Mouse (Mus musculus): ENCODE measurements around the gene Teddm2. TPM values are rescaled to one million over a fixed set of nuclear protein-coding genes. Genes with fewer than 3 reads are reported as not detected.

Teddm2 gene
- total RNA-seq (2014; rRNA removed; ENCODE audit: low replicate concordance) = not detected in 2 replicates
- polyA plus RNA-seq (2015; fragmentation: Nextera tagmentation; extraction: Ambion mirVana) = 0.33 and 0.41 TPM in 2 replicates

GRCm38 (mm10) chr1:153899731-153900380 lies at the start of gene Teddm2, which contains the start of gene Glul:
Gene Teddm2 (minus strand): TSS chr1:153900228.
Gene Glul (plus strand): TSS chr1:153899944.
- H3K27me3 ChIP-seq (ENCODE audit: control insufficient read depth, insufficient read depth, low read length) = no peaks in the 10 kb centered on the region
- H3K36me3 ChIP-seq (replicated peaks; ENCODE audit: control insufficient read depth, insufficient read depth, low read length) = peaks cover 24% of the 10 kb centered on the region
- H3K27ac ChIP-seq (ENCODE audit: low read depth) = peak within 1 kb of the TSS; percentile 94
- peak within 1 kb of the TSS; percentile 94 for H3K9ac ChIP-seq (replicated peaks; ENCODE audit: low read depth, low read length)
- H3K9me3 ChIP-seq (replicated peaks; ENCODE audit: control insufficient read depth, low read length) = no peaks in the 10 kb centered on the region
- peak; percentile 96 for ATAC-seq (ENCODE audit: insufficient read depth, low read depth)
- DNase-seq (ENCODE audit: low spot score) = peak; percentile 98
- TF ChIP-seq CTCF (IDR thresholded peaks at IDR 0.05; ENCODE audit: low read depth) (no peak), EP300 (IDR thresholded peaks at IDR 0.05; ENCODE audit: low read depth) (peak; percentile 47; the same call in 1 of the 2 replicates)
- peaks cover 6% of the 10 kb centered on the region for H3K4me1 ChIP-seq (ENCODE audit: control insufficient read depth, insufficient read depth)
- peak within 1 kb of the TSS; percentile 81 for H3K4me3 ChIP-seq (ENCODE audit: low read depth, low read length)
- H3K4me2 ChIP-seq (ENCODE audit: low read depth, low read length) = peak within 1 kb of the TSS; percentile 81
- WGBS = under 1% methylated on average over 51 of the region's 51 CpGs

DNA sequence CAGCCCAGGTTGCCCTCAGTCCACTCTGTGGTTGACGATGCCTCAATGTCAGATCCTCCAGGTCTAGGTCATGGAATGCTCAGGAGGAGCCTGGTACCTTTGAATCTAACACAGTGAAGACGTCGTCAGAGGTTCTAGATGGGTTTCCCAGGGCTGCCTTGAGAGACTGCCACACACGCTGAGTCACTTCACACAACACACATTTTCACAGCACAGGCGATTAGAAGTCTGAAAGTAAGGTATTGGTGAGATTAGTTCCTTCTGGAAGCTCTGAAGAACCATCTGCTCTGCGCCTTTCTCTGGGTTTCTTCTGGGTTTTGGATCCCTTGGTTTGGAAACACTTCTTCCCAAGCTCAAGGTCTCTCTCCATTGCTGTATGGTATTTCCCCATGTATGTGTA lies 47.8 kb upstream of the Teddm2 start:
- Histone ChIP-seq H3K4me1 (ENCODE audit: control insufficient read depth, insufficient read depth) (no peaks in the 10 kb centered on the region), H3K9ac (replicated peaks; ENCODE audit: low read depth, low read length) (no peak overlapping the region), H3K4me2 (ENCODE audit: low read depth, low read length) (no peak overlapping the region), H3K27me3 (ENCODE audit: control insufficient read depth, insufficient read depth, low read length) (no peaks in the 10 kb centered on the region), H3K36me3 (replicated peaks; ENCODE audit: control insufficient read depth, insufficient read depth, low read length) (no peaks in the 10 kb centered on the region), H3K4me3 (ENCODE audit: low read depth, low read length) (no peak overlapping the region), H3K27ac (ENCODE audit: low read depth) (no peak overlapping the region), H3K9me3 (replicated peaks; ENCODE audit: control insufficient read depth, low read length) (no peaks in the 10 kb centered on the region)
- no peak for TF ChIP-seq EP300 (IDR thresholded peaks at IDR 0.05; ENCODE audit: low read depth)
- no peak for TF ChIP-seq CTCF (IDR thresholded peaks at IDR 0.05; ENCODE audit: low read depth)
- ATAC-seq (ENCODE audit: insufficient read depth, low read depth) (no peak), DNase-seq (ENCODE audit: low spot score) (no peak)
- 90% methylated on average over 6 of the region's 6 CpGs for WGBS

DNA sequence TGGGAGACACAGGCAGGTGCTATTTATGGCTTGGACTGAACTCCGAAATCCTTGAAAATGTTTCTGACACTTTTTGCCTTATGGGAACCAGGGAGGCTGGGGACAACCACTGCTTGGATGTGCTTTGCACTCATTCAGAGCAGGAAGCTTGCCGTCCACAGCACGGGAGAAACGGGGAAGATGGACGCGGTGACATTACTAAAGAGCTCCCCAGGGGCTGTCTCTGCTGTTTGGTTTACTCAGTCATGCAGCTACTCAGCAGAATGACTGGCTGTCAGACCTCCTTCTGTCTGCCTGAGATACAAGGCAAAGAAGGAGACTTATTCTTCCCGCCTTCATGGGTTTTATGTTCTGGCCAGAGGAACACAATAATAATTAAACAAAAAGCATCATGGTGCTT lies 46.9 kb upstream of the Teddm2 start:
- Histone ChIP-seq H3K4me3 (ENCODE audit: low read depth, low read length) (no peak overlapping the region), H3K4me2 (ENCODE audit: low read depth, low read length) (no peak overlapping the region), H3K9me3 (replicated peaks; ENCODE audit: control insufficient read depth, low read length) (no peaks in the 10 kb centered on the region), H3K36me3 (replicated peaks; ENCODE audit: control insufficient read depth, insufficient read depth, low read length) (no peaks in the 10 kb centered on the region), H3K27ac (ENCODE audit: low read depth) (no peak overlapping the region), H3K9ac (replicated peaks; ENCODE audit: low read depth, low read length) (no peak overlapping the region), H3K27me3 (ENCODE audit: control insufficient read depth, insufficient read depth, low read length) (no peaks in the 10 kb centered on the region), H3K4me1 (ENCODE audit: control insufficient read depth, insufficient read depth) (no peaks in the 10 kb centered on the region)
- DNase-seq (ENCODE audit: low spot score) (no peak), ATAC-seq (ENCODE audit: insufficient read depth, low read depth) (no peak)
- TF ChIP-seq EP300 (IDR thresholded peaks at IDR 0.05; ENCODE audit: low read depth) = no peak
- TF ChIP-seq CTCF (IDR thresholded peaks at IDR 0.05; ENCODE audit: low read depth) = no peak
- WGBS = 58% methylated on average over 7 of the region's 7 CpGs

DNA sequence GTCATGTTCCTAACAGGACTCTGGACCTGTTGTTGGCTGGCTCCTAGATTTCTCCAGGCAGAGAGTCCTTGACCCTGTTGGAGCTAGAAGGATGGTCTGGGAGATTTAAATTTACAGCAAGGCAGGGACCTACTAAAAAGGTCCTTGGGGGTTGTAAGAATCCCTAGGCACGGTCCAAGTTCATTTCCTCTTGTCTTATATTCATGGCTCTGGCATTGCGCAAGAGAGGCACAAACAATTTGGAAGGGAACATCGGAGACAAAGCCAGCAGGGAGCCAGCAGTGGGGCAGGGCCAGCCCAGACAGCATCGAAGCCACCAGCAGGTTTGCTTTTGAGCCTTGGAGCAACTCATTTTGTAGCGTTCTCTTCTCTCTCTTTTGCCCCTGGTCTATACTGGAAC lies 45.2 kb upstream of the Teddm2 start:
- H3K4me2 ChIP-seq (ENCODE audit: low read depth, low read length) = no peak overlapping the region
- no peak overlapping the region for H3K27ac ChIP-seq (ENCODE audit: low read depth)
- no peaks in the 10 kb centered on the region for H3K9me3 ChIP-seq (replicated peaks; ENCODE audit: control insufficient read depth, low read length)
- ATAC-seq (ENCODE audit: insufficient read depth, low read depth) (no peak), DNase-seq (ENCODE audit: low spot score) (no peak)
- no peaks in the 10 kb centered on the region for H3K27me3 ChIP-seq (ENCODE audit: control insufficient read depth, insufficient read depth, low read length)
- no peak overlapping the region for H3K4me3 ChIP-seq (ENCODE audit: low read depth, low read length)
- H3K9ac ChIP-seq (replicated peaks; ENCODE audit: low read depth, low read length) = no peak overlapping the region
- WGBS = 79% methylated on average over 5 of the region's 5 CpGs
- H3K4me1 ChIP-seq (ENCODE audit: control insufficient read depth, insufficient read depth) = no peaks in the 10 kb centered on the region
- TF ChIP-seq EP300 (IDR thresholded peaks at IDR 0.05; ENCODE audit: low read depth) (no peak), CTCF (IDR thresholded peaks at IDR 0.05; ENCODE audit: low read depth) (no peak)
- H3K36me3 ChIP-seq (replicated peaks; ENCODE audit: control insufficient read depth, insufficient read depth, low read length) = no peaks in the 10 kb centered on the region

DNA sequence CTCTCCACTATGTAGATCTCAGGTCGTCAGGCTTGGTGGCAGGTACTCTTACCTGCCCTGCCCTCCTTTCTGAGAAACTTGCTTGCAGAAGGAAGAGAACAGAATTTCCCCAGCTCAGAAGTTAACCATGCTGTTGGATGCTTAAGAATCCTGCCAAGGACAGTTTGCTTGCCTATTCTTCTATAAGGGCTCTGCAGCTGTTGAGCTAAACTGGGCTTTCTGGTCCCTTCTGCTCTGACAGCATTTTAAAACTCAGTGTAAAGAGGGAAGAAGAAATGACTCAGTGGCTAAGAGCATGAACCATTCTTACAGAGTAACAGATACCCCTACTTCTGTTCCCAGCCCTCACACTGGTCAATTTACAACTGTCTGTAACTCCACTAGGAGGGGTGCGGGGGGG lies 41.0 kb upstream of the Teddm2 start:
- Histone ChIP-seq H3K4me3 (ENCODE audit: low read depth, low read length) (no peak overlapping the region), H3K4me2 (ENCODE audit: low read depth, low read length) (no peak overlapping the region), H3K9ac (replicated peaks; ENCODE audit: low read depth, low read length) (no peak overlapping the region), H3K4me1 (ENCODE audit: control insufficient read depth, insufficient read depth) (no peaks in the 10 kb centered on the region), H3K36me3 (replicated peaks; ENCODE audit: control insufficient read depth, insufficient read depth, low read length) (no peaks in the 10 kb centered on the region), H3K9me3 (replicated peaks; ENCODE audit: control insufficient read depth, low read length) (no peaks in the 10 kb centered on the region), H3K27me3 (ENCODE audit: control insufficient read depth, insufficient read depth, low read length) (no peaks in the 10 kb centered on the region), H3K27ac (ENCODE audit: low read depth) (no peak overlapping the region)
- WGBS = 70% methylated on average over 2 of the region's 2 CpGs
- DNase-seq (ENCODE audit: low spot score) = no peak
- TF ChIP-seq CTCF (IDR thresholded peaks at IDR 0.05; ENCODE audit: low read depth) (no peak), EP300 (IDR thresholded peaks at IDR 0.05; ENCODE audit: low read depth) (no peak)
- no peak for ATAC-seq (ENCODE audit: insufficient read depth, low read depth)

DNA sequence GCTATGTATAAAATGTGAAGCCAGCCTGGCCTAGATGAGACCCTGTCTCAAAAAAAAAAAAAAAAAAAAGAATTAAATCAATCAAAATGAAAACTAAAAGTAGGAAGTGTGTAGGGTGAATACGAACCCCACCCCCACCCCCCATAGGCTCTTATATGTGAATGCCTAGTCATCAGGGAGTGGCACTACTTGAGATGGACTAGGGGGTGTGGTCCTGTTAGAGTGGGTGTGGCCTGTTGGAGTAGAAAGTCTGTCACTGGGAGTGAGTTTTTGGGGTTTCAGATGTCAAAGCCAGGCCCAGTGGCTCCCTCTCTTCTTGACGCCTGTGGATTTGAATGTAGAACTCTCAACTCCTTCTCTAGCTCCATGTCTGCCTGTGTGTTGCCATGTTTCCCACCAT lies 37.0 kb upstream of the Teddm2 start:
- no peak for DNase-seq (ENCODE audit: low spot score)
- WGBS = 92% methylated on average over 2 of the region's 2 CpGs

More for the DNA sequence above, 37.0 kb upstream of the Teddm2 start:
- Histone ChIP-seq H3K9ac (replicated peaks; ENCODE audit: low read depth, low read length) (no peak overlapping the region), H3K36me3 (replicated peaks; ENCODE audit: control insufficient read depth, insufficient read depth, low read length) (no peaks in the 10 kb centered on the region), H3K27ac (ENCODE audit: low read depth) (no peak overlapping the region), H3K4me1 (ENCODE audit: control insufficient read depth, insufficient read depth) (no peaks in the 10 kb centered on the region), H3K4me3 (ENCODE audit: low read depth, low read length) (no peak overlapping the region), H3K4me2 (ENCODE audit: low read depth, low read length) (no peak overlapping the region), H3K9me3 (replicated peaks; ENCODE audit: control insufficient read depth, low read length) (no peaks in the 10 kb centered on the region), H3K27me3 (ENCODE audit: control insufficient read depth, insufficient read depth, low read length) (no peaks in the 10 kb centered on the region)
- no peak for ATAC-seq (ENCODE audit: insufficient read depth, low read depth)
- TF ChIP-seq EP300 (IDR thresholded peaks at IDR 0.05; ENCODE audit: low read depth) (no peak), CTCF (IDR thresholded peaks at IDR 0.05; ENCODE audit: low read depth) (no peak)

Measured in heart, postnatal 0 days (tissue).